Mouse (Mus musculus) bone marrow macrophage, adult 2 months (primary cell): ENCODE measurements around the gene Gm13539.

ENCODE experiments used
- CTCF ChIP-seq: IDR thresholded peaks from 2 replicates; pipeline ENCODE4 v1.5.1; 2012; ENCODE audit warnings: low read depth, mild to moderate bottlenecking, low read length, moderate library complexity
- POLR2A ChIP-seq: IDR thresholded peaks from 2 replicates; pipeline ENCODE4 v1.6.1; 2012; ENCODE audit warnings: mild to moderate bottlenecking, low read depth, low read length, borderline replicate concordance

DNA sequence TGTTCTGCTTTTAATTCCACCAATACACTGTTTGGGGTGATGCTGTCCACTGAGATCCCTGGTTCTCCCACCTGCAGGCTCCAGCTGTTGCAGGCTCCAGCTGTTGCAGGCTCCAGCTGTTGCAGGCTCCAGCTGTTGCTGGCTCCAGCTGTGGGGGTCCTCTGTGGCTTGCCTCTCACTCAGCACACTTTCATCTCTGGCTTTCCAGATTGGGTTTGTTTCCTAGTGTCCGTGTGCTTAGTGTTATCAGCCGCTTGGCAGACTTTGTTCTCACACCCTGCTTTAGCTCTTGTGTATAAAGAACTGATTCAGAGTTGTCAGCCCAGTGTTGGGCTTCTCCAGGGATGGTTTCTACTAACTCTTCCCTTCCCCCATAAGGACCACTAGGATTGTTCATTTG lies 15.6 kb downstream of the Gm13539 start:
- TF ChIP-seq CTCF (no peak), POLR2A (no peak)
